17 mouse cellular contexts compared by ENCODE assay signal in genomic region chr7:133888926-133889920, GRCm38 (mm10).
DNase-seq lines count a peak whose midpoint lies in the region; ATAC-seq and TF ChIP-seq lines count a peak whose summit lies in the region.
"Had no signal": no experiment of that assay in that cellular context is flagged by ENCODE, and none has a peak within 500 bp of the region (broad histone marks: within the 10 kb centered on the region; RNA-seq: fewer than 3 reads in every experiment).

No protein-coding gene starts in this region.

- no peaks in the 10 kb centered on the region for H3K9me3 ChIP-seq in embryonic facial prominence, embryonic 14.5 days (ENCODE audit: control insufficient read depth, low read length)
- H3K9me3 ChIP-seq in embryonic facial prominence, embryonic 10.5 days, result no peaks in the 10 kb centered on the region
- H3K9me3 ChIP-seq in midbrain, postnatal 0 days (ENCODE audit: low read length), result no peaks in the 10 kb centered on the region
- H3K9me3 ChIP-seq: embryonic facial prominence, embryonic 12.5 days; forebrain, embryonic 15.5 days; heart, embryonic 13.5 days; hindbrain, embryonic 15.5 days; limb, embryonic 15.5 days; midbrain, embryonic 10.5 days had no signal

- no peak overlapping the region for H3K27ac ChIP-seq in embryonic facial prominence, embryonic 14.5 days (replicated peaks; ENCODE audit: low read depth, low read length)
- H3K27ac ChIP-seq in embryonic facial prominence, embryonic 10.5 days (replicated peaks), result no peak overlapping the region
- no peak overlapping the region for H3K27ac ChIP-seq in midbrain, postnatal 0 days (ENCODE audit: low read depth, low read length)
- H3K27ac ChIP-seq: embryonic facial prominence, embryonic 12.5 days; forebrain, embryonic 15.5 days; heart, embryonic 13.5 days; hindbrain, embryonic 15.5 days; limb, embryonic 15.5 days; midbrain, embryonic 10.5 days had no signal

- H3K4me2 ChIP-seq in embryonic facial prominence, embryonic 14.5 days (ENCODE audit: low read depth, low read length), result no peak overlapping the region
- no peak overlapping the region for H3K4me2 ChIP-seq in midbrain, postnatal 0 days (ENCODE audit: low read depth, low read length, poor library complexity, severe bottlenecking)
- H3K4me2 ChIP-seq: embryonic facial prominence, embryonic 12.5 days; forebrain, embryonic 15.5 days; heart, embryonic 13.5 days; hindbrain, embryonic 15.5 days; limb, embryonic 15.5 days had no signal

- ATAC-seq in embryonic facial prominence, embryonic 14.5 days (ENCODE audit: low read depth), result no peak
- ATAC-seq in midbrain, postnatal 0 days (ENCODE audit: low FRiP score), result no peak
- ATAC-seq: forebrain, embryonic 15.5 days had no signal

- no peak overlapping the region for H3K4me3 ChIP-seq in embryonic facial prominence, embryonic 14.5 days (ENCODE audit: low read depth, low read length)
- no peak overlapping the region for H3K4me3 ChIP-seq in embryonic facial prominence, embryonic 10.5 days
- no peak overlapping the region for H3K4me3 ChIP-seq in midbrain, postnatal 0 days (ENCODE audit: low read depth, low read length)
- H3K4me3 ChIP-seq: embryonic facial prominence, embryonic 12.5 days; forebrain, embryonic 15.5 days; heart, embryonic 13.5 days; hindbrain, embryonic 15.5 days; limb, embryonic 15.5 days; midbrain, embryonic 10.5 days had no signal

- TF ChIP-seq CTCF in midbrain, postnatal 0 days (IDR thresholded peaks at IDR 0.05), result no peak

- 77% methylated on average over 19 of the region's 19 CpGs for WGBS in embryonic facial prominence, embryonic 14.5 days
- WGBS in embryonic facial prominence, embryonic 10.5 days, result 89% methylated on average over 19 of the region's 19 CpGs
- WGBS in midbrain, postnatal 0 days, result 86% methylated on average over 19 of the region's 19 CpGs

- no peaks in the 10 kb centered on the region for H3K4me1 ChIP-seq in embryonic facial prominence, embryonic 14.5 days (ENCODE audit: control insufficient read depth, insufficient read depth, low read length)
- no peaks in the 10 kb centered on the region for H3K4me1 ChIP-seq in embryonic facial prominence, embryonic 10.5 days
- no peaks in the 10 kb centered on the region for H3K4me1 ChIP-seq in midbrain, postnatal 0 days (ENCODE audit: insufficient read depth, low read length)
- H3K4me1 ChIP-seq: embryonic facial prominence, embryonic 12.5 days; forebrain, embryonic 15.5 days; hindbrain, embryonic 15.5 days; limb, embryonic 15.5 days; midbrain, embryonic 10.5 days had no signal

- no peak overlapping the region for H3K9ac ChIP-seq in embryonic facial prominence, embryonic 14.5 days (ENCODE audit: low read depth, low read length)
- no peak overlapping the region for H3K9ac ChIP-seq in midbrain, postnatal 0 days (replicated peaks; ENCODE audit: low read length, poor library complexity, severe bottlenecking)
- H3K9ac ChIP-seq: embryonic facial prominence, embryonic 12.5 days; forebrain, embryonic 15.5 days; heart, embryonic 13.5 days; hindbrain, embryonic 15.5 days; limb, embryonic 15.5 days had no signal

- H3K36me3 ChIP-seq in embryonic facial prominence, embryonic 14.5 days (ENCODE audit: control insufficient read depth, insufficient read depth, low read length), result no peaks in the 10 kb centered on the region
- no peaks in the 10 kb centered on the region for H3K36me3 ChIP-seq in embryonic facial prominence, embryonic 10.5 days (replicated peaks)
- no peaks in the 10 kb centered on the region for H3K36me3 ChIP-seq in midbrain, postnatal 0 days (ENCODE audit: insufficient read depth, low read length)
- H3K36me3 ChIP-seq: embryonic facial prominence, embryonic 12.5 days; forebrain, embryonic 15.5 days; heart, embryonic 13.5 days; hindbrain, embryonic 15.5 days; limb, embryonic 15.5 days; midbrain, embryonic 10.5 days had no signal

- H3K27me3 ChIP-seq in embryonic facial prominence, embryonic 14.5 days (replicated peaks; ENCODE audit: control insufficient read depth, insufficient read depth, low read length), result no peaks in the 10 kb centered on the region
- no peaks in the 10 kb centered on the region for H3K27me3 ChIP-seq in embryonic facial prominence, embryonic 10.5 days (replicated peaks; ENCODE audit: low read depth, poor library complexity, severe bottlenecking)
- no peaks in the 10 kb centered on the region for H3K27me3 ChIP-seq in midbrain, postnatal 0 days (ENCODE audit: insufficient read depth, low read length)
- H3K27me3 ChIP-seq: embryonic facial prominence, embryonic 12.5 days; forebrain, embryonic 15.5 days; heart, embryonic 13.5 days; hindbrain, embryonic 15.5 days; limb, embryonic 15.5 days had no signal

- peak; percentile 37 for DNase-seq in embryonic facial prominence, embryonic 14.5 days (ENCODE audit: low spot score)
- no peak for DNase-seq in embryonic facial prominence, embryonic 10.5 days (ENCODE audit: low spot score)
- peak; percentile 25 for DNase-seq in testis, postnatal 14 days (ENCODE audit: low spot score)
- no peak for DNase-seq in testis, postnatal 10 days (ENCODE audit: low spot score)
- peak; percentile 29 for DNase-seq in heart, adult 8-10 months (ENCODE audit: low spot score)
- DNase-seq in midbrain, postnatal 0 days (ENCODE audit: low spot score), result no peak
- DNase-seq in right cerebral cortex, postnatal 4 days, result no peak
- no peak for DNase-seq in embryo, embryonic 10.5 days (ENCODE audit: low spot score)
- DNase-seq: cerebellum, postnatal 10 days; kidney, postnatal 14 days; right cerebral cortex, postnatal 25 days had no signal

Comparison
In these comparisons a context has a peak if more than half of its experiments do, and no peak if none do; other contexts are left out.
1. DNase-seq: peak in embryonic facial prominence, embryonic 14.5 days (single experiment), testis, postnatal 14 days (single experiment) and heart, adult 8-10 months (single experiment); none in embryonic facial prominence, embryonic 10.5 days (single experiment), testis, postnatal 10 days (single experiment), midbrain, postnatal 0 days (single experiment), right cerebral cortex, postnatal 4 days (single experiment) and embryo, embryonic 10.5 days (single experiment).